Mouse (Mus musculus) bone marrow, adult 2 months (tissue): ENCODE measurements at regions not wholly inside any gene's neighbourhood (a gene's known extent, or its start where the extent isn't known, plus 50 kb on each side); places are given as distances from the start of the nearest gene placed in this dataset.

Source experiments
- CTCF ChIP-seq: fragments of 200-500 bp; IDR thresholded peaks from 2 replicates; pipeline ENCODE4 v1.5.1; 2011; ENCODE audit warnings: low read length, control low read depth; ENCODE audit not compliant: control insufficient read depth, insufficient read depth
- POLR2A ChIP-seq: fragments of 200-500 bp; IDR thresholded peaks from 2 replicates; pipeline ENCODE4 v1.6.1; 2011; ENCODE audit warnings: low read depth, mild to moderate bottlenecking, control low read depth, low read length, borderline replicate concordance; ENCODE audit not compliant: control insufficient read depth

GRCm38 (mm10) chr3:147532196-147532595, 680.0 kb downstream of the Ttll7 start:
- TF ChIP-seq CTCF: no peak
- TF ChIP-seq POLR2A: no peak
